Mouse (Mus musculus): Measurements from ENCODE around the gene Hsd3b1. TPM values are rescaled to one million over a fixed set of nuclear protein-coding genes. Genes with fewer than 3 reads are reported as not detected.

The Hsd3b1 gene
- polyA plus RNA-seq, 1 experiment from 2014 or later = 0.17 TPM

DNA sequence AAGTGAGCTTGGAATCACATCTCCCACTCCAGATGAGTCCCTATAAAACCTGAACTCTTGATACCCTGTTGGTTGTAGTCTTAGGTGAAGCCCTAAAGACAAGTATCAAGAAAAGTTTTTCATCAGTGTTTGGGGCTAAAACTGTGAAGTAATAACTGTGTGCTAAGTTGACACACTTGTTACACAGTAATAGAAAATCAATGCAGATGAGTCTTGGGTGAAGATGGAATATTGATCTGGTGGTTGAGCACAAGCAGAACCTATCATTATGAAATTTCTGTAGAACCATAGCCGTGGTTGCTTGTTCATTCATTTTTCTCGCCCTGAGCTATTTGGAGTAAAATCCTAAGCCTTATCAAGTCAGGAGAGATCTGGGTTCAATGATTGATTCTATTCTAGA lies 8.6 kb upstream of the Hsd3b1 start:
- WGBS = 83% methylated on average over 2 of the region's 2 CpGs
- no peaks in the 10 kb centered on the region for H3K4me1 ChIP-seq (ENCODE audit: control insufficient read depth, insufficient read depth, low read length)
- H3K9ac ChIP-seq (ENCODE audit: low read length) = no peak overlapping the region
- no peak overlapping the region for H3K27ac ChIP-seq (replicated peaks; ENCODE audit: low read depth, low read length)
- H3K27me3 ChIP-seq (ENCODE audit: control insufficient read depth, insufficient read depth, low read length) = no peaks in the 10 kb centered on the region
- no peak overlapping the region for H3K4me3 ChIP-seq (ENCODE audit: low read depth, low read length)
- H3K9me3 ChIP-seq (ENCODE audit: control insufficient read depth, low read length) = no peaks in the 10 kb centered on the region
- no peak overlapping the region for H3K4me2 ChIP-seq (ENCODE audit: low read depth, severe bottlenecking)
- H3K36me3 ChIP-seq (ENCODE audit: control insufficient read depth, insufficient read depth, low read length) = no peaks in the 10 kb centered on the region
- DNase-seq (ENCODE audit: low spot score) (no peak), ATAC-seq (ENCODE audit: insufficient number of reproducible peaks, low FRiP score, low TSS enrichment, low read depth) (no peak)

DNA sequence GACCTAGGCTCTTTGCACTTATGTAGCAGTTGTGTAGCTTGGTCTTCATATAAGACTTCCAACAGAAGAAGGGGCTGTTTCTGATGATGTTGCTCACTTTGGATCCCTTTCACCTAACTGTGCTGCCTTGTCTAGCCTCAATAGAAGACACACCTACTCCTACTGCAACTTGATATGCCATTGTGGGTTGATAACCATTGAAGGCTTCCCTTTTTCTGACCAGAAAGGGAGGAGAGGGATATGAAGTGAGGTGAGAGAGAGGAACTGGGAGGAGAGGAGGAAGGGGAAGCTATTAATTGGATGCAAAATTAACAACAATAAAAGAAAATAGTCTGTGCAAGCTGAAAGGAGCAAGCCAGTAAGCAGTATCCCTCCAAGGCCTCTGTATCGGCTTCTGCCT lies 3.2 kb upstream of the Hsd3b1 start:
- no peaks in the 10 kb centered on the region for H3K9me3 ChIP-seq (ENCODE audit: control insufficient read depth, low read length)
- H3K27ac ChIP-seq (replicated peaks; ENCODE audit: low read depth, low read length) = no peak overlapping the region
- no peak for DNase-seq (ENCODE audit: low spot score)
- no peak overlapping the region for H3K4me2 ChIP-seq (ENCODE audit: low read depth, severe bottlenecking)
- no peak overlapping the region for H3K4me3 ChIP-seq (ENCODE audit: low read depth, low read length)
- no peak overlapping the region for H3K9ac ChIP-seq (ENCODE audit: low read length)
- no peak for ATAC-seq (ENCODE audit: insufficient number of reproducible peaks, low FRiP score, low TSS enrichment, low read depth)
- no peaks in the 10 kb centered on the region for H3K36me3 ChIP-seq (ENCODE audit: control insufficient read depth, insufficient read depth, low read length)
- WGBS = 83% methylated on average over 1 of the region's 1 CpGs
- H3K27me3 ChIP-seq (ENCODE audit: control insufficient read depth, insufficient read depth, low read length) = no peaks in the 10 kb centered on the region
- no peaks in the 10 kb centered on the region for H3K4me1 ChIP-seq (ENCODE audit: control insufficient read depth, insufficient read depth, low read length)

DNA sequence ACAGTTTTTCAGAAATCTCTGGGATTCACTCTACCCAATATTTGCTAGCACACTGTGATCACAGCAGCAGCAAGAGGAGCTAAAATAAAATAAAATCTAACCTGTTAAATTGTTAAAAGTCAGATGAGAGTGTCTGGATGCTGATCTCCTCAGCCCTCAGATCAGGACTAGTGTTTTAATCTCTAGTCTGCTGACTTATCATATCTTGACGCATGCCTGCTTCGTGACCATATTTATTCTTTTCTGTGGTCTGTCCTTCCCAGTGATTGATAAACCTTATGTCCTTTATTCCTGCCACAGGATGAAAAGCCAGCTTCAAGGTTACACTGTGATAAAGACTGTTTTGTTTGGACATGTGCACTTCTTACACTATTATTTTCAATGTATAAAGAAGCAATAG lies 1.5 kb downstream of the Hsd3b1 start:
- no peaks in the 10 kb centered on the region for H3K9me3 ChIP-seq (ENCODE audit: control insufficient read depth, low read length)
- 97% methylated on average over 2 of the region's 2 CpGs for WGBS
- DNase-seq (ENCODE audit: low spot score) = no peak
- H3K36me3 ChIP-seq (ENCODE audit: control insufficient read depth, insufficient read depth, low read length) = no peaks in the 10 kb centered on the region
- H3K9ac ChIP-seq (ENCODE audit: low read length) = no peak overlapping the region
- H3K4me1 ChIP-seq (ENCODE audit: control insufficient read depth, insufficient read depth, low read length) = no peaks in the 10 kb centered on the region
- H3K4me3 ChIP-seq (ENCODE audit: low read depth, low read length) = no peak overlapping the region
- no peak overlapping the region for H3K4me2 ChIP-seq (ENCODE audit: low read depth, severe bottlenecking)
- H3K27me3 ChIP-seq (ENCODE audit: control insufficient read depth, insufficient read depth, low read length) = no peaks in the 10 kb centered on the region
- no peak for ATAC-seq (ENCODE audit: insufficient number of reproducible peaks, low FRiP score, low TSS enrichment, low read depth)
- no peak overlapping the region for H3K27ac ChIP-seq (replicated peaks; ENCODE audit: low read depth, low read length)

DNA sequence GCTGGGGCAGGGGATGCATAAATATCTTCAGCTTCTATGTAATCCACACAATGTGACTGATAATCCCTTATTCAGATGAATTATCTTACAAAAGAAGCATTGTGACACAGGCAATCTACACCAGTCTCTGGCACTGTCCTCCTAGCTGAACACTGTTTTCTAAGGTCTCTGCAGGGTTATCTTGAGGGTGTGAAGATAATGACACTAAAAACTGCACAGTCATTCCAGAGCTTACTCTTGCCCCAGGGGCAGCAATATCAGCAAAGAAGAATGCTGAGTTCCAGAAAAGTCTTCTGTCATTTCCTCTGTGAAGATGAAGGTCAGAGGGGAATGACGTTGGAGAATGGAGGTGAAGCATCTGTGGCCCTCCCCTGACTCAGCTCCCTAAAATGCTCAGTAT lies 2.7 kb downstream of the Hsd3b1 start:
- Histone ChIP-seq H3K27ac (replicated peaks; ENCODE audit: low read depth, low read length) (no peak overlapping the region), H3K36me3 (ENCODE audit: control insufficient read depth, insufficient read depth, low read length) (no peaks in the 10 kb centered on the region), H3K4me3 (ENCODE audit: low read depth, low read length) (no peak overlapping the region), H3K27me3 (ENCODE audit: control insufficient read depth, insufficient read depth, low read length) (no peaks in the 10 kb centered on the region), H3K4me2 (ENCODE audit: low read depth, severe bottlenecking) (no peak overlapping the region), H3K9me3 (ENCODE audit: control insufficient read depth, low read length) (no peaks in the 10 kb centered on the region), H3K4me1 (ENCODE audit: control insufficient read depth, insufficient read depth, low read length) (no peaks in the 10 kb centered on the region), H3K9ac (ENCODE audit: low read length) (no peak overlapping the region)
- ATAC-seq (ENCODE audit: insufficient number of reproducible peaks, low FRiP score, low TSS enrichment, low read depth) (no peak), DNase-seq (ENCODE audit: low spot score) (no peak)
- 67% methylated on average over 1 of the region's 1 CpGs for WGBS

DNA sequence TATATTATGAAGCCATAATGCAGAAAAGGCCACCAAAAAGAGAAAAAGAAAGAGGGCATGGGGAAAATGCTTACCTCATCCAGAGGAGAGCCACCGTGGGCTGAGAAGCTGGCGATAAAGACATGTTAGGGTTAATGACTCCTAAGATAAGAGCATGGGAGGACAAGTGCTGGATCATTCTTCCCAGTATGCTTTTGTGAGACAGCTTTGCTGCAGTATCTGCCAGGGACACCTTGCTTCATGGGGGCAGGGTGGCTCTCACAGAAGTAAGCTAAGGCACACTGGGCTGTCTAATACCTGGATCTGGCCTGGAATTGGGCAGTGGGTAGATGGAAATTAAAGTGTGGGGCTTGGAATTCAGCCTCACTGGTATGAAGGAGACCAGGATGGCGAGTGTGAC lies 4.4 kb downstream of the Hsd3b1 start:
- H3K27me3 ChIP-seq (ENCODE audit: control insufficient read depth, insufficient read depth, low read length) = no peaks in the 10 kb centered on the region
- H3K4me1 ChIP-seq (ENCODE audit: control insufficient read depth, insufficient read depth, low read length) = no peaks in the 10 kb centered on the region
- H3K9ac ChIP-seq (ENCODE audit: low read length) = no peak overlapping the region
- ATAC-seq (ENCODE audit: insufficient number of reproducible peaks, low FRiP score, low TSS enrichment, low read depth) = no peak
- DNase-seq (ENCODE audit: low spot score) = no peak
- no peak overlapping the region for H3K27ac ChIP-seq (replicated peaks; ENCODE audit: low read depth, low read length)
- no peaks in the 10 kb centered on the region for H3K9me3 ChIP-seq (ENCODE audit: control insufficient read depth, low read length)
- H3K36me3 ChIP-seq (ENCODE audit: control insufficient read depth, insufficient read depth, low read length) = no peaks in the 10 kb centered on the region
- no peak overlapping the region for H3K4me2 ChIP-seq (ENCODE audit: low read depth, severe bottlenecking)
- no peak overlapping the region for H3K4me3 ChIP-seq (ENCODE audit: low read depth, low read length)
- WGBS = 81% methylated on average over 3 of the region's 3 CpGs

DNA sequence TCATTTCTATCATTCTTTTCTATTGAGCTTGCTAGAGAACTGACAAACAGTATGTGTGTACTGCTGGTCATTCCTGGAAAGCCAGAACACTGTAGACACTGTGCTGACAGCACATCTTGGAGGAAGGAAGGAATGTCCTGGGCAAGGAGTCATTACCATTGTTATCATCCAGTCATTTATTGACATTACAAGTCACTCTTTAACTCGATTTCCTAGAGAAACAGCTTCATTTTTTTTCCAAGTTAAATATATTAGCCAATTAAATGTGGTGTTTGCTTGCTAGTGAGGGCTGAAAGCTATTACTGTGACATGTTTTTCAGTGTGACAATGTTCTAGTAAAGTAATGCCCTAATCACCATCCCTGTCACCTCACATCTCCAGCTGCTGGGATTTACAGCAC lies 5.9 kb downstream of the Hsd3b1 start:
- ATAC-seq (ENCODE audit: insufficient number of reproducible peaks, low FRiP score, low TSS enrichment, low read depth) (no peak), DNase-seq (ENCODE audit: low spot score) (no peak)
- H3K27me3 ChIP-seq (ENCODE audit: control insufficient read depth, insufficient read depth, low read length) = no peaks in the 10 kb centered on the region
- no peaks in the 10 kb centered on the region for H3K36me3 ChIP-seq (ENCODE audit: control insufficient read depth, insufficient read depth, low read length)
- H3K27ac ChIP-seq (replicated peaks; ENCODE audit: low read depth, low read length) = no peak overlapping the region
- no peak overlapping the region for H3K9ac ChIP-seq (ENCODE audit: low read length)
- WGBS = 46% methylated on average over 1 of the region's 1 CpGs
- H3K9me3 ChIP-seq (ENCODE audit: control insufficient read depth, low read length) = no peaks in the 10 kb centered on the region
- H3K4me3 ChIP-seq (ENCODE audit: low read depth, low read length) = no peak overlapping the region
- no peaks in the 10 kb centered on the region for H3K4me1 ChIP-seq (ENCODE audit: control insufficient read depth, insufficient read depth, low read length)
- H3K4me2 ChIP-seq (ENCODE audit: low read depth, severe bottlenecking) = no peak overlapping the region

DNA sequence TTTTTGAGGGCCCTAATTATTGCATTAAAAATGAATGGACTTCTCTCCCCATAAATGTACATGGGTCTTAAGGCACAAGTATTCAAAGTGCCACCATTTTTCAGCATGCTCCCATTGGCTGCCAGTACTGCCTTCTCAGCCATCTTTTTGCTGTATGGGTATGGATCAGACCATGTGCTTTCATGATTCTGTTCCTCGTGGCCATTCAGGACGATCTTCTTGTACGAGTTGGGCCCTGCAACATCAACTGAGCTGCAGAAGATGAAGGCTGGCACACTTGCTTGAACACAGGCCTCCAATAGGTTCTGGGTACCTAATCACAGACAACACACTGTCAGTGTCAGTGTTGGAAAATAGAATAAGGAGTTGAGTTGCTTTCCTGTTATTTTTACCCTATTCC lies 6.5 kb downstream of the Hsd3b1 start:
- H3K9ac ChIP-seq (ENCODE audit: low read length) = no peak overlapping the region
- no peak overlapping the region for H3K27ac ChIP-seq (replicated peaks; ENCODE audit: low read depth, low read length)
- no peaks in the 10 kb centered on the region for H3K4me1 ChIP-seq (ENCODE audit: control insufficient read depth, insufficient read depth, low read length)
- no peak overlapping the region for H3K4me3 ChIP-seq (ENCODE audit: low read depth, low read length)
- ATAC-seq (ENCODE audit: insufficient number of reproducible peaks, low FRiP score, low TSS enrichment, low read depth) (no peak), DNase-seq (ENCODE audit: low spot score) (no peak)
- no peaks in the 10 kb centered on the region for H3K36me3 ChIP-seq (ENCODE audit: control insufficient read depth, insufficient read depth, low read length)
- no peak overlapping the region for H3K4me2 ChIP-seq (ENCODE audit: low read depth, severe bottlenecking)
- H3K27me3 ChIP-seq (ENCODE audit: control insufficient read depth, insufficient read depth, low read length) = no peaks in the 10 kb centered on the region
- H3K9me3 ChIP-seq (ENCODE audit: control insufficient read depth, low read length) = no peaks in the 10 kb centered on the region
- 91% methylated on average over 3 of the region's 3 CpGs for WGBS

DNA sequence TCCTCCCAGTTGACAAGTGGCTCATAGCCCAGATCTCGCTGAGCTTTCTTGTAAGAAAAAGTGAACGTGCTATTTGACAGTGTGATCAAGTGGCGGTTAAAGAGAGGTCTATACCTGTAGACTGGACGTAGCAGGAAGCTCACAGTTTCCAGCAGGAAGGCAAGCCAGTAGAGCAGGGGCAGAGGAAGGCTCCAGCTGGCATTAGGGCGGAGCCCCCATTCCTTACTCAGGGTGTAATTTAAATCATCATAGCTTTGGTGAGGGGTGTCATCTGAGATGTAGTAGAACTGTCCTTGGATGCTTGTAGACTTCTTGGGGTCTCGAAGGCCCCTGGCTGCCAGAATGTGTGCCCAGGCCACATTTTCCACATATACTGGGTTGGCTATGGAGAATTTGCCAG lies 7.0 kb downstream of the Hsd3b1 start:
- ATAC-seq (ENCODE audit: insufficient number of reproducible peaks, low FRiP score, low TSS enrichment, low read depth) (no peak), DNase-seq (ENCODE audit: low spot score) (no peak)
- no peaks in the 10 kb centered on the region for H3K36me3 ChIP-seq (ENCODE audit: control insufficient read depth, insufficient read depth, low read length)
- no peaks in the 10 kb centered on the region for H3K4me1 ChIP-seq (ENCODE audit: control insufficient read depth, insufficient read depth, low read length)
- WGBS = 86% methylated on average over 6 of the region's 6 CpGs
- H3K27ac ChIP-seq (replicated peaks; ENCODE audit: low read depth, low read length) = no peak overlapping the region
- no peak overlapping the region for H3K4me2 ChIP-seq (ENCODE audit: low read depth, severe bottlenecking)
- H3K9ac ChIP-seq (ENCODE audit: low read length) = no peak overlapping the region
- no peak overlapping the region for H3K4me3 ChIP-seq (ENCODE audit: low read depth, low read length)
- H3K9me3 ChIP-seq (ENCODE audit: control insufficient read depth, low read length) = no peaks in the 10 kb centered on the region
- H3K27me3 ChIP-seq (ENCODE audit: control insufficient read depth, insufficient read depth, low read length) = no peaks in the 10 kb centered on the region

DNA sequence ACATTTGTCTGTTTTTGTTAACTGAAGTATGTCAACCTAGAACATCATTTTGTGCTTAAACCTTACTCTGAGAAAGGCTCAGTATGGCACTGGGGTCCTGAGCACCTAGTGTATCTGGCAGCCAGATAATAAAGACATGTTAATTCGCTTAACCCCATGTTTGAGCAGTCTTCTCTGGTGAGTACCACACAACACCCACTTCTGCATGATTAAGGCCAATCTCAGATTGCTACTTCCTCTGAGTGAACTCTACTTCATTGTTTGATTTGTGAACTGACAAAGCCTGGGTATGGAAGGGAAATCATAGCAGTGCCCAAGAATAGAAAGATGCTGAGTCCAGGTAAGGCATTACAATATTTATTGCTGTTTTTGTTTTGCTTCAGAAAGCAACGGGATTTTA lies 7.7 kb downstream of the Hsd3b1 start:
- Histone ChIP-seq H3K4me1 (ENCODE audit: control insufficient read depth, insufficient read depth, low read length) (no peaks in the 10 kb centered on the region), H3K36me3 (ENCODE audit: control insufficient read depth, insufficient read depth, low read length) (no peaks in the 10 kb centered on the region), H3K4me3 (ENCODE audit: low read depth, low read length) (no peak overlapping the region), H3K9me3 (ENCODE audit: control insufficient read depth, low read length) (no peaks in the 10 kb centered on the region), H3K9ac (ENCODE audit: low read length) (no peak overlapping the region), H3K4me2 (ENCODE audit: low read depth, severe bottlenecking) (no peak overlapping the region), H3K27me3 (ENCODE audit: control insufficient read depth, insufficient read depth, low read length) (no peaks in the 10 kb centered on the region), H3K27ac (replicated peaks; ENCODE audit: low read depth, low read length) (no peak overlapping the region)
- DNase-seq (ENCODE audit: low spot score) = no peak
- WGBS = 78% methylated on average over 2 of the region's 2 CpGs
- ATAC-seq (ENCODE audit: insufficient number of reproducible peaks, low FRiP score, low TSS enrichment, low read depth) = no peak
